Mouse (Mus musculus): ENCODE measurements around the gene Gclm.
"Not testable (repeated sequence)": the region's sequence is repeated elsewhere in the genome, so short reads cannot be mapped to it uniquely, and the experiment has no call there.

Gclm gene

GRCm38 (mm10) chr3:122245215-122245877, at the start of gene Gclm:
Gene Gclm, plus strand, starts transcription at chr3:122245557.
- peak; percentile 92 to 95 for DNase-seq

- DNase-seq: no peak
Measured at GRCm38 (mm10) chr3:122196621-122197298, 48.6 kb upstream of the Gclm start.

- no peak for DNase-seq
Measured at GRCm38 (mm10) chr3:122198532-122198931, 46.8 kb upstream of the Gclm start.

- no peak for DNase-seq
Measured at GRCm38 (mm10) chr3:122198966-122199381, 46.4 kb upstream of the Gclm start.

GRCm38 (mm10) chr3:122199600-122199999, 45.8 kb upstream of the Gclm start:
- DNase-seq: no peak

- DNase-seq: no peak
Measured at GRCm38 (mm10) chr3:122200017-122200416, 45.3 kb upstream of the Gclm start.

GRCm38 (mm10) chr3:122200447-122200846, 44.9 kb upstream of the Gclm start:
- DNase-seq: no peak

GRCm38 (mm10) chr3:122202307-122202732, 43.0 kb upstream of the Gclm start:
- no peak for DNase-seq

GRCm38 (mm10) chr3:122203675-122204329, 41.6 kb upstream of the Gclm start:
- no peak for DNase-seq

- no peak for DNase-seq
Measured at GRCm38 (mm10) chr3:122205753-122206152, 39.6 kb upstream of the Gclm start.

- DNase-seq: no peak
Measured at GRCm38 (mm10) chr3:122206279-122207070, 38.9 kb upstream of the Gclm start.

GRCm38 (mm10) chr3:122207766-122208165, 37.6 kb upstream of the Gclm start:
- no peak for DNase-seq

- DNase-seq: no peak
Measured at GRCm38 (mm10) chr3:122208296-122209225, 36.8 kb upstream of the Gclm start.

GRCm38 (mm10) chr3:122209511-122209910, 35.8 kb upstream of the Gclm start:
- DNase-seq: no peak

GRCm38 (mm10) chr3:122210434-122210833, 34.9 kb upstream of the Gclm start:
- DNase-seq: no peak

GRCm38 (mm10) chr3:122210846-122211245, 34.5 kb upstream of the Gclm start:
- no peak for DNase-seq

- no peak for DNase-seq
Measured at GRCm38 (mm10) chr3:122211446-122212125, 33.8 kb upstream of the Gclm start.

- DNase-seq: no peak
Measured at GRCm38 (mm10) chr3:122221240-122222036, 23.9 kb upstream of the Gclm start.

GRCm38 (mm10) chr3:122226972-122227371, 18.4 kb upstream of the Gclm start:
- DNase-seq: not testable (repeated sequence)

GRCm38 (mm10) chr3:122235772-122236171, 9.6 kb upstream of the Gclm start:
- no peak for DNase-seq

Data from B cell, adult 2 months (primary cell).